Mouse (Mus musculus) embryonic facial prominence, embryonic 11.5 days (tissue): Measurements from ENCODE around the gene Lck. TPM values are rescaled to one million over a fixed set of nuclear protein-coding genes. Genes with fewer than 3 reads are reported as not detected.
A peak's percentile ranks its signal among the peaks of the same experiment; 100 is the strongest.

ENCODE experiments used
- ATAC-seq: fragments of 200-750 bp; cut with Nextera tagmentation; replicated peaks from 2 replicates; pipeline ENCODE4 v1.8.0; 2017; ENCODE audit warnings: low read depth; ENCODE audit not compliant: insufficient number of reproducible peaks, low FRiP score, low TSS enrichment
- DNase-seq: peaks from one replicate; pipeline ENCODE4 v3.0.0-alpha.2; 2015; ENCODE audit warnings: low spot score
- H3K27ac ChIP-seq: fragments of 300-500 bp; sonication (generic); replicated peaks from 2 replicates; pipeline ENCODE4 v1.5.1; 2014; ENCODE audit warnings: mild to moderate bottlenecking, low read depth, low read length, control low read depth
- H3K27me3 ChIP-seq: fragments of 300-500 bp; sonication (generic); 2 replicates; pipeline ENCODE4 v1.6.1; 2014; ENCODE audit warnings: mild to moderate bottlenecking, low read length, moderate library complexity, mixed read lengths; ENCODE audit not compliant: control insufficient read depth, insufficient read depth
- H3K36me3 ChIP-seq: fragments of 300-500 bp; sonication (generic); replicated peaks from 2 replicates; pipeline ENCODE4 v1.6.1; 2014; ENCODE audit warnings: low read depth, mild to moderate bottlenecking, low read length, moderate library complexity, mixed read lengths; ENCODE audit not compliant: control insufficient read depth, insufficient read depth
- H3K4me1 ChIP-seq: fragments of 300-500 bp; sonication (generic); 2 replicates; pipeline ENCODE4 v1.6.1; 2014; ENCODE audit warnings: low read length, mixed read lengths; ENCODE audit not compliant: control insufficient read depth, insufficient read depth
- H3K4me2 ChIP-seq: fragments of 300-500 bp; sonication (generic); 2 replicates; pipeline ENCODE4 v1.6.1; 2014; ENCODE audit warnings: low read depth, mild to moderate bottlenecking, control low read depth, low read length, moderate library complexity
- H3K4me3 ChIP-seq: fragments of 300-500 bp; sonication (generic); 2 replicates; pipeline ENCODE4 v1.5.1; 2014; ENCODE audit warnings: low read depth, low read length, control low read depth
- H3K9ac ChIP-seq: fragments of 300-500 bp; sonication (generic); replicated peaks from 2 replicates; pipeline ENCODE4 v1.6.1; 2014; ENCODE audit warnings: mild to moderate bottlenecking, control low read depth, low read length
- H3K9me3 ChIP-seq: fragments of 300-500 bp; sonication (generic); replicated peaks from 2 replicates; pipeline ENCODE4 v1.6.1; 2016; ENCODE audit warnings: mild to moderate bottlenecking, low read length, inconsistent platforms, mixed read lengths; ENCODE audit not compliant: control insufficient read depth
- WGBS: fragments of 180-500 bp; shearing (Covaris S2); extraction: QIAGEN DNeasy Blood & Tissue Kit; methylation state at CpG from one replicate; pipeline ENCODE4 v1.1.7; 2014; 5-methylcytosine and 5-hydroxymethylcytosine counted together
- polyA plus RNA-seq: library from polyadenylated mRNA; unstranded; fragments of >200 nt; fragmentation: Nextera tagmentation; extraction: Ambion mirVana; gene quantifications from 2 replicates; pipeline ENCODE4 v1.2.1, GENCODE M21; 2014

Lck gene
- polyA plus RNA-seq, 1 experiment from 2014 or later = 11.3 TPM

DNA sequence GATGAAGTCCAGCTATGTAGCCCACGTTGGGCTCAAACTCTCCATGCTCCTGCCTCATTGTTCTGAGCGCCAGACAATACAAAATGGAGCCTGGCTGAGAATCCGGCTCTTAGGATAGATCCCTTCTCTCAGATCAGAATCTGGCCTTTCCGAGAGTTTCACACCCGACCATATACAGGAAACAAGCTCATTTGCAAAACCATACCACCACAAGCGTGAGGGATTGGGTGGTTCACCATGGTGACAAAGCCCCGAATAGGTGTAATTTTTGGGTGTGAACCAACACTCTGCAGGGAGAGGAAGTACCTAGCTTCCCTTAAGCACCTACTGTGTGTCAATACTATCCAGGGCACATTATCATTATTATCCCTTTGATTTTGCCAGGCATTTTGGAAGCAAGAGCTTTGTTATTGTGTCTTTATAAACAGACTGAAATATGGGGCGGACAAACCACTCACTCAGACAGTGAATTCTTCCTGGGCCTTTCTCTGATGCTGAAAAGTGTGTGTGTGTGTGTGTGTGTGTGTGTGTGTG lies 1.8 kb downstream of the Lck start:
- Histone ChIP-seq H3K9ac (no peak overlapping the region), H3K27ac (no peak overlapping the region), H3K27me3 (no peaks in the 10 kb centered on the region), H3K4me3 (no peak overlapping the region), H3K36me3 (no peaks in the 10 kb centered on the region), H3K9me3 (no peaks in the 10 kb centered on the region), H3K4me2 (no peak overlapping the region), H3K4me1 (no peaks in the 10 kb centered on the region)
- 75% methylated on average over 8 of the region's 8 CpGs for WGBS
- ATAC-seq (no peak), DNase-seq (no peak)

DNA sequence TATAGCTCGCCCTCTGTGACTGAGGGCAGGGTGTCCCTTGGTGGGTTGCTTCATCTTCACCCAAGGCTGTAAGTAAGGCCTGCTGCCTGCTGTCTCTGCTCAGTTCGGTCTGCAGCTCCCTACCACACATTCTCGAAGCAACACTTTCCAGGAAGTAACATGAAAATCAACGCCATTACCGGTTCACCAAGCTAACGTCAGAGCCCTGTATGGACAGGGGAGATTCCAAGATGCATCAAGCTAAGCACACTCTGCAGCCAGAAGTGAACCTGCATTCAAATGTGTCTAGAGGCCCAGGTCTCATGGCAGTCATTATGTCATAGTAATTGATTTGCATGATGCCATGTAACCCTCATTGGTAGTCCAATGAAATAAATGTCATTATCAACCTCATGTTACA lies 3.4 kb downstream of the Lck start:
- Histone ChIP-seq H3K4me2 (no peak overlapping the region), H3K4me3 (no peak overlapping the region), H3K27me3 (no peaks in the 10 kb centered on the region), H3K36me3 (no peaks in the 10 kb centered on the region), H3K4me1 (no peaks in the 10 kb centered on the region), H3K9me3 (no peaks in the 10 kb centered on the region), H3K27ac (no peak overlapping the region), H3K9ac (no peak overlapping the region)
- ATAC-seq = no peak
- WGBS = 89% methylated on average over 6 of the region's 6 CpGs
- DNase-seq = no peak

DNA sequence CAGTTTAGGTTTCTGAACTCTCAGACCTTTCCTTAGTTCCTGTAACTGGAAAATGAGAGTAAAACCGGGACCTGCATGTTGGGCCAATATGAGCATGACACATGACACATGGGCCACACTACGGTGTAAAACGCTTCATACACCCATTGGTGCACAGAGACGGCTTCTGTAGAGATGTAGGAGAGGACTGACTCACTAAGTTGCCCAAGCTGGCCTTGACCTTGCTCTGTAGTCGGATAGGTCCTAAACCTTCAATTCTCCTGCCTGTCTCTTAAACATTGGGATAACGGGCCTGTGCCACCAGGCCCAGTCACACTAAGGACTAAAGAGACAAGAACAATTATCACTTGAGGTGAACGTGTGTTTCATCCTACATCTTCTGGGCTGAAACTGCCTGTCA lies 5.1 kb downstream of the Lck start:
- no peak for ATAC-seq

DNA sequence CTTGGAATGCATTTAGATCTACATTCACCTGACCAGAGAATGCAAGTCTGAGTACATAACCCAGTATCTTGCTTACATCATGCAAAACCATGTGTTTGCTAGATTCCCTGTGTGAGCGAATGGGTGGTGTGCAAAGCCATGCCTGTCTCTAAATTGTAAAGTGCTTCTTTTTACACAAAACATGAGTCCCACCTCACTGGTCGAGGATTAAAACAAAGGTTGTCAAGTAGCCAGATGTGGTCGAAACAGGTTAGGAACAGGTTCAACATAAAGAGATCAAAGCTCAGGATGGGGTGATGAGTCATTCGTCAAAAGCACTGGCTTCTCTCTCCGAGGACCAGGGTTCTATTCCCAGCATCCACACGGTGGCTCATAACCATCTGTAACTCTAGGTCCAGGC lies 8.3 kb downstream of the Lck start:
- WGBS = 82% methylated on average over 6 of the region's 6 CpGs
- H3K4me2 ChIP-seq = no peak overlapping the region

More for the DNA sequence above, 5.1 kb downstream of the Lck start:
- H3K4me1 ChIP-seq = no peaks in the 10 kb centered on the region
- no peak for DNase-seq
- H3K9ac ChIP-seq = no peak overlapping the region
- H3K4me2 ChIP-seq = no peak overlapping the region
- H3K9me3 ChIP-seq = no peaks in the 10 kb centered on the region
- no peaks in the 10 kb centered on the region for H3K36me3 ChIP-seq
- H3K27me3 ChIP-seq = no peaks in the 10 kb centered on the region
- H3K27ac ChIP-seq = no peak overlapping the region
- WGBS = 92% methylated on average over 7 of the region's 7 CpGs
- H3K4me3 ChIP-seq = no peak overlapping the region

DNA sequence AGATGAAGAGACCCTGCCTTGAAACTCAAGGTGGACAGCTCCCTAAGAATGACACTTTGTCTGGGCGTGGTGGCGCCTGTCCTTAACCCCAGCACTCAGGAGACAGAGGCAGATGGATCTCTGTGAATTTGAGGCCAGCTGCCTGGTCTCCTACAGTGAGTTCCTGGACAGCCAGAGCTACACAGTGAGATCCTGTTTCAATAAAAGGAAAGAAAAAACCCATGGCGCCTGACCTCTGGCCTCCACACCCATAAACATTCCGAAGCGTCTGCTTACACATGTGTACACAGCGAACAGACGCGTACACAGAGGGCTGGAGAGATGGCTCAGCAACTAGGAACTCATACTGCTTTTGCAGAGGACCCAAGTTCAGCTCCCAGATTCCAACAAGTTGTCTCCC lies 9.7 kb downstream of the Lck start:
- Histone ChIP-seq H3K27me3 (no peaks in the 10 kb centered on the region), H3K4me1 (no peaks in the 10 kb centered on the region), H3K4me2 (no peak overlapping the region), H3K9ac (no peak overlapping the region), H3K4me3 (no peak overlapping the region), H3K9me3 (no peaks in the 10 kb centered on the region), H3K27ac (no peak overlapping the region), H3K36me3 (no peaks in the 10 kb centered on the region)
- WGBS = 36% methylated on average over 8 of the region's 8 CpGs
- ATAC-seq (no peak), DNase-seq (peak; percentile 55)

More for the DNA sequence above, 8.3 kb downstream of the Lck start:
- Histone ChIP-seq H3K27ac (no peak overlapping the region), H3K9ac (no peak overlapping the region), H3K9me3 (no peaks in the 10 kb centered on the region), H3K27me3 (no peaks in the 10 kb centered on the region), H3K4me1 (no peaks in the 10 kb centered on the region), H3K4me3 (no peak overlapping the region), H3K36me3 (no peaks in the 10 kb centered on the region)
- no peak for DNase-seq
- ATAC-seq = no peak

DNA sequence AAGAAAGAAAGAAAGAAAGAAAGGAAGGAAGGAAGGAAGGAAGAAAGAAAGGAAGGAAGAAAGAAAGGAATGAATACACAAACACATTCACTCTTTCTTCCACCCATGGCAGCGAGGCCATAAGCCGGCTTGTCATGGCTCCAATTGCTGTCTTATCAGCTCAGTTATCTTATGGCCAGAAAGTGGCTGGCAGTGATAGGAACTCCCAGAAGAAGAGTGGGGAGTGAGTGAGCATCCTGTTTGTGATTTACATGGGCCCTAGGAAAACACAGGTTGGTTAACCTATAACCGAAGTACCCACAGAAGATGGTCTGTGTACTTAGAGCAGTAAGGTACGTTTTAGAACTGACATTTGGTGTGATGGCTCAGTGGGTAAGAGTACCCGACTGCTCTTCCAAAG lies 12.3 kb downstream of the Lck start:
- ATAC-seq (no peak), DNase-seq (no peak)
- H3K4me1 ChIP-seq = no peaks in the 10 kb centered on the region
- no peak overlapping the region for H3K9ac ChIP-seq
- H3K9me3 ChIP-seq = no peaks in the 10 kb centered on the region
- no peaks in the 10 kb centered on the region for H3K36me3 ChIP-seq
- no peak overlapping the region for H3K4me2 ChIP-seq
- no peak overlapping the region for H3K27ac ChIP-seq
- 91% methylated on average over 5 of the region's 5 CpGs for WGBS
- H3K27me3 ChIP-seq = no peaks in the 10 kb centered on the region
- no peak overlapping the region for H3K4me3 ChIP-seq

DNA sequence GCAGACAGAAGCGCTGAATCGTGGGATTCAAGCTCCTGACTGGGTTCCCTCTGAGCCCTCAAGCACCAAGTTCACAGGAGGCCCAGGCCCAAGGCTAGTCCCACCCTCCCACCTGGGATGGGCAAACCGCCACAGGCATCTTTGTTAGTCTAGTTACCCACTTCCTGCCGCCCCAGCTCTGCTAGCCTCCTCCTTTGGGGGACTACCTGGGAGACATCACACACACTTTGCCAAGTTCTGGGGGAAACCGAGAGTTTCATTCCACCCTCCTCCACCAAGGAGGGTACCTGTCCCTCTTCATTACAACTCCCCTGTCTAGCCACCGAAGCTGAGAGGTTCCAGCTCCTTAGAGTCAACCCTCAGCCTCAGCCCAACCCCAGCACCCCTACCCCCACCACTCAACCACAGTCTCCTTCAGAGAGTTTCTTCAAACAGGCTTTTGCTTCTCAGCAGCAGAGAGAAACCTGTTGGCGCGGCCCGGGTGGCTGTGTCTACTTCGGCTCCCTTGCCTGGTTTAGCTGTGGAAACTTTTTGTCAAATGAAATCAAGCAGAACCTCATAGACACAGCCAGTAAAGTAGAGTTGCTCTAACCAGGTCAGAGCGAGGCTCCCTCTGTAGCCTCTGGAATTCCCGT lies 15.0 kb downstream of the Lck start:
- Histone ChIP-seq H3K4me2 (no peak overlapping the region), H3K27me3 (no peaks in the 10 kb centered on the region), H3K36me3 (no peaks in the 10 kb centered on the region), H3K9ac (no peak overlapping the region), H3K27ac (no peak overlapping the region), H3K4me3 (no peak overlapping the region), H3K9me3 (no peaks in the 10 kb centered on the region), H3K4me1 (no peaks in the 10 kb centered on the region)
- ATAC-seq = no peak
- no peak for DNase-seq
- 83% methylated on average over 12 of the region's 12 CpGs for WGBS

DNA sequence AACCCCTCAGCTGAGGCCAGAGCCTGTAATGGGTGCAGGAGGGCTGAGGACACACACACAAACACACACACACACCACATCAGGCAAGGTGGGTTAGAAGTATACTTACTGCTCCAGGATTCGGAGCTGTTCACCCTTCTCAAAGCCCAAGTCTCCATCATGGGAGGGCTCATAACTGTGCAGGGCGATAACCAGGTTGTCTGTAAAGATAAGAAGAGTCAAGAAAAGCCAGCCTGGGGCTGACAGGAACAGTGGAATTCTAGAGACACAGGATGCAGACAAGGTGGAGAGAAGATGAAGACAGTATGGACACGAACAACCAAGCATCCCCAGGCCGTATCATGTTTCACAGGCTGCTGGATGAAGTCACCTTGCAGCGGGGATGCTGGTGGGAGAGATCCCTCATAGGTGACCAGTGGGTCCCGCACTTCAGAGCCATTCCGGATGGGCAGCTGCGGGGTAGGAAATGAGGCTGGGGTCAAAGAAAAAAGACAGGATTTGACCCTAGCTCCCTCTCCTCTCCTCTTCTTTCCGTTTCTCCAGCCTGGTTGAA lies 16.1 kb downstream of the Lck start:
- peak overlapping the region; percentile 33; the same call in 1 of the 2 replicates for H3K9ac ChIP-seq

More for the DNA sequence above, 16.1 kb downstream of the Lck start:
- 61% methylated on average over 9 of the region's 9 CpGs for WGBS
- Histone ChIP-seq H3K27me3 (no peaks in the 10 kb centered on the region), H3K9me3 (no peaks in the 10 kb centered on the region), H3K4me1 (no peaks in the 10 kb centered on the region), H3K36me3 (no peaks in the 10 kb centered on the region), H3K4me2 (no peak overlapping the region; the same call in 1 of the 2 replicates), H3K4me3 (no peak overlapping the region), H3K27ac (no peak overlapping the region)
- DNase-seq = no peak
- no peak for ATAC-seq
